18 mouse cellular contexts compared by ENCODE assay signal in the genomic region with DNA sequence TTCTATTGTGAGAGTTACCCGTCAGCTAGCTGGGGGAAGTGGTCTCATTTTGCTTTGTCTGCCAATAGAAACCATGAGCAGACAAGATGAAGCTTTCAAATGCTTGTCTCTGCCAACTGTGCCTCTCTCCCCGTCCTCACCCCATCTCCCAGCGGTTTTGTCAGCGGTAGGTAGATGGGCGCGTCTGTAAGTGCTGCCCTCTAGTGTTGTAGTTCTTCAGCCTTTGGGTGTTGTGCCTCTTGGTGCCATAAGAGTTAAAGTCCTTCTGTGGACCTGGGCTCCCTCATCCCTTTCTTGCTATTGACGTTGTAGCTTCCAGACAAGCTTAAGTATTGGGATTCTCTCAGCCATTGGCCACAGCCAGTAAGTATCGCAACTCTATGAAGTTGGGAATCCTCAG. TPM values are rescaled to one million over a fixed set of nuclear protein-coding genes. Genes with fewer than 3 reads are reported as not detected.
DNase-seq lines count a peak whose midpoint lies in the region; ATAC-seq and TF ChIP-seq lines count a peak whose summit lies in the region.
"Had no signal": no experiment of that assay in that cellular context is flagged by ENCODE, and none has a peak within 500 bp of the region (broad histone marks: within the 10 kb centered on the region; RNA-seq: fewer than 3 reads in every experiment).

No protein-coding gene starts in this region.

- H3K4me2 ChIP-seq in liver, embryonic 12.5 days: no peak overlapping the region
- no peak overlapping the region for H3K4me2 ChIP-seq in liver, postnatal 0 days (ENCODE audit: low read depth, low read length)
- H3K4me2 ChIP-seq: embryonic facial prominence, embryonic 13.5 days; heart, embryonic 15.5 days; stomach, embryonic 15.5 days had no signal

- no peak for TF ChIP-seq EP300 in ES-Bruce4 (IDR thresholded peaks at IDR 0.05; ENCODE audit: insufficient read depth, low read depth, low read length)
- TF ChIP-seq EP300 in liver, postnatal 0 days (IDR thresholded peaks at IDR 0.05; ENCODE audit: low read depth): no peak

- TF ChIP-seq CTCF in ES-Bruce4 (IDR thresholded peaks at IDR 0.05; ENCODE audit: low read depth, low read length): peak; percentile 68
- peak; percentile 48 for TF ChIP-seq CTCF in liver, postnatal 0 days (IDR thresholded peaks at IDR 0.05; ENCODE audit: low read depth)

- H3K27ac ChIP-seq in liver, embryonic 12.5 days: no peak overlapping the region
- H3K27ac ChIP-seq in ES-Bruce4 (ENCODE audit: insufficient read depth, low read length): no peak overlapping the region
- H3K27ac ChIP-seq in liver, postnatal 0 days (ENCODE audit: low read depth): no peak overlapping the region
- H3K27ac ChIP-seq: embryonic facial prominence, embryonic 13.5 days; heart, embryonic 15.5 days; stomach, embryonic 15.5 days had no signal

- H3K36me3 ChIP-seq in liver, embryonic 12.5 days: no peaks in the 10 kb centered on the region
- H3K36me3 ChIP-seq in ES-Bruce4 (ENCODE audit: control insufficient read depth, insufficient read depth, low read length, poor library complexity, severe bottlenecking): no peaks in the 10 kb centered on the region
- H3K36me3 ChIP-seq in liver, postnatal 0 days (replicated peaks; ENCODE audit: insufficient read depth, low read length): no peaks in the 10 kb centered on the region
- H3K36me3 ChIP-seq: embryonic facial prominence, embryonic 13.5 days; heart, embryonic 15.5 days; stomach, embryonic 15.5 days had no signal

- no peak overlapping the region for H3K4me3 ChIP-seq in liver, embryonic 12.5 days
- no peak overlapping the region for H3K4me3 ChIP-seq in ES-Bruce4 (ENCODE audit: low read depth, low read length)
- no peak overlapping the region for H3K4me3 ChIP-seq in liver, postnatal 0 days (ENCODE audit: low read depth, low read length)
- H3K4me3 ChIP-seq: embryonic facial prominence, embryonic 13.5 days; heart, embryonic 15.5 days; stomach, embryonic 15.5 days had no signal

- no peaks in the 10 kb centered on the region for H3K27me3 ChIP-seq in liver, embryonic 12.5 days (replicated peaks)
- H3K27me3 ChIP-seq in ES-Bruce4 (ENCODE audit: control insufficient read depth, insufficient read depth, low read length, poor library complexity, severe bottlenecking): no peaks in the 10 kb centered on the region
- no peaks in the 10 kb centered on the region for H3K27me3 ChIP-seq in liver, postnatal 0 days (ENCODE audit: insufficient read depth, low read length)
- H3K27me3 ChIP-seq: embryonic facial prominence, embryonic 13.5 days; heart, embryonic 15.5 days; stomach, embryonic 15.5 days had no signal

- WGBS in liver, embryonic 12.5 days (ENCODE audit: insufficient replicate concordance): 37% methylated on average over 8 of the region's 8 CpGs
- WGBS in liver, postnatal 0 days (ENCODE audit: insufficient replicate concordance): 47% methylated on average over 8 of the region's 8 CpGs

- peaks cover 8% of the 10 kb centered on the region for H3K4me1 ChIP-seq in liver, embryonic 12.5 days
- H3K4me1 ChIP-seq in ES-Bruce4 (ENCODE audit: control insufficient read depth, insufficient read depth, low read length): no peaks in the 10 kb centered on the region
- peaks cover 7% of the 10 kb centered on the region; the same call in 1 of the 2 replicates for H3K4me1 ChIP-seq in liver, postnatal 0 days (ENCODE audit: insufficient read depth)
- H3K4me1 ChIP-seq: stomach, embryonic 15.5 days had no signal

- no peak for ATAC-seq in CD4-positive, CD25-positive, alpha-beta regulatory T cell, adult 4 months
- ATAC-seq in liver, embryonic 12.5 days: no peak
- no peak for ATAC-seq in liver, postnatal 0 days
- ATAC-seq: forebrain, embryonic 14.5 days; Patski had no signal

- peak; percentile 58 for DNase-seq in CD4-positive, CD25-positive, alpha-beta regulatory T cell, adult 2 months (ENCODE audit: low read depth, low spot score)
- DNase-seq in liver: peak; percentile 7
- DNase-seq in liver, postnatal 0 days: no peak
- DNase-seq in layer of hippocampus, adult 11-12 months (ENCODE audit: low spot score): no peak
- DNase-seq in right cerebral cortex, postnatal 25 days: no peak
- DNase-seq: cerebellum, adult 9-10 months; gastrocnemius, postnatal 36 days; midbrain, embryonic 14.5 days had no signal

- TF ChIP-seq POLR2A in ES-Bruce4 (IDR thresholded peaks at IDR 0.05; ENCODE audit: insufficient read depth, low read length): no peak

- no peaks in the 10 kb centered on the region for H3K9me3 ChIP-seq in liver, embryonic 12.5 days (replicated peaks)
- H3K9me3 ChIP-seq in ES-Bruce4 (replicated peaks; ENCODE audit: control insufficient read depth, insufficient read depth, low read length, poor library complexity, severe bottlenecking): no peaks in the 10 kb centered on the region
- no peaks in the 10 kb centered on the region for H3K9me3 ChIP-seq in liver, postnatal 0 days (ENCODE audit: low read length)
- H3K9me3 ChIP-seq: embryonic facial prominence, embryonic 13.5 days; heart, embryonic 15.5 days; stomach, embryonic 15.5 days had no signal

- H3K9ac ChIP-seq in liver, embryonic 12.5 days: no peak overlapping the region
- no peak overlapping the region for H3K9ac ChIP-seq in ES-Bruce4 (ENCODE audit: low read depth, poor library complexity, severe bottlenecking)
- H3K9ac ChIP-seq in liver, postnatal 0 days (replicated peaks): no peak overlapping the region
- H3K9ac ChIP-seq: embryonic facial prominence, embryonic 13.5 days; heart, embryonic 15.5 days; stomach, embryonic 15.5 days had no signal

RNA-seq across cellular contexts. Expression of gene Tfb1m, which starts 4.8 kb away (rescaled TPM):
- polyA plus RNA-seq in CD4-positive, CD25-positive, alpha-beta regulatory T cell, adult 4 months (2017; shearing (Covaris generic)): 1 to 10 TPM; 9.7 to 10.0 TPM
- polyA plus RNA-seq in liver, embryonic 12.5 days (2016; fragmentation: Nextera tagmentation; extraction: Ambion mirVana): 14.3 and 15.4 TPM in 2 replicates
- polyA plus RNA-seq in ES-Bruce4 (2011; ENCODE audit: insufficient read depth, insufficient read length, low read depth, missing spikeins): 35.6 and 39.6 TPM in 2 replicates
- polyA plus RNA-seq in liver, postnatal 0 days (2015; fragmentation: Nextera tagmentation; extraction: Ambion mirVana): 10.3 and 12.0 TPM in 2 replicates

RNA-seq across cellular contexts. Expression of gene Cldn20, which starts 30.1 kb away (rescaled TPM):
- polyA plus RNA-seq in CD4-positive, CD25-positive, alpha-beta regulatory T cell, adult 4 months (2017; shearing (Covaris generic)): not detected
- not detected in 2 replicates for polyA plus RNA-seq in liver, embryonic 12.5 days (2016; fragmentation: Nextera tagmentation; extraction: Ambion mirVana)
- not detected in 2 replicates for polyA plus RNA-seq in ES-Bruce4 (2011; ENCODE audit: insufficient read depth, insufficient read length, low read depth, missing spikeins)
- polyA plus RNA-seq in liver, postnatal 0 days (2015; fragmentation: Nextera tagmentation; extraction: Ambion mirVana): not detected in 2 replicates
- polyA plus RNA-seq: intestine, embryonic 14.5 days; midbrain, embryonic 14.5 days; neural tube, embryonic 14.5 days had no signal

Comparison
In these comparisons a context has a peak if more than half of its experiments do, and no peak if none do; other contexts are left out.
1. DNase-seq: peak in CD4-positive, CD25-positive, alpha-beta regulatory T cell, adult 2 months (single experiment) and liver (single experiment); none in liver, postnatal 0 days (single experiment), layer of hippocampus, adult 11-12 months (single experiment) and right cerebral cortex, postnatal 25 days (single experiment).